Mouse (Mus musculus) myocyte (in vitro differentiated cells): ENCODE measurements around the gene Abce1.

Experiments used
- E2F4 ChIP-seq: IDR thresholded peaks from one replicate; pipeline ENCODE4 v1.6.1; 2011; ENCODE audit warnings: mild to moderate bottlenecking, control low read depth, moderate library complexity; ENCODE audit not compliant: insufficient read depth
- MAX ChIP-seq: IDR thresholded peaks from one replicate; pipeline ENCODE4 v1.6.1; 2011; ENCODE audit warnings: low read depth, mild to moderate bottlenecking, control low read depth
- MYOG ChIP-seq, 3 experiments: IDR thresholded peaks; one replicate each; pipeline ENCODE4 v1.6.1; 2011; ENCODE audit warnings: control low read depth in 2 of 3, low read depth in 2 of 3, mild to moderate bottlenecking in 2 of 3; ENCODE audit not compliant: insufficient read length in 2 of 3, control insufficient read depth in 1 of 3, insufficient read depth in 1 of 3
- POLR2A ChIP-seq: IDR thresholded peaks from one replicate; pipeline ENCODE4 v1.6.1; 2011; ENCODE audit warnings: low read depth, mild to moderate bottlenecking, control low read depth, moderate library complexity; ENCODE audit not compliant: insufficient read length
- USF1 ChIP-seq: IDR thresholded peaks from one replicate; pipeline ENCODE4 v1.6.1; 2011; ENCODE audit warnings: low read depth, mild to moderate bottlenecking, control low read depth, moderate library complexity

DNA sequence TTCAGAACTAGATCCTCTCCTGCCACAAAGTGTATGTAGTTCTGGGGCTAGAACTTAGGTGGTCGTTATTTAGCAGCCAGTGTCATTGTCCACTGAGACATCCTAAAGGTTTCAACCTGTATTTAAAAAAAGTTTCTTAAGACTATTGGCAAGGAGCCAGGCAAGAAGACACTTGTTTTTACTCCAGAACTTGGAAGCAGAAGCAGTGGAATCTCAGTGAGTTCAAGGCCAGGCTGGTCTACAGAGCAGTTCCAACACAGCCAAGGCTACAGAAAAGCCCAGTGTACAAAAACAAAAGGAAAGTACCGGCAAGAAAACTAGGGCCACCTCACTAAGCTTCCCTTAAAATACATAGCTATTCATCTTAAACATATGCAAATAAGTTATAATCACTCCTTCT is 19.0 kb downstream of the Abce1 start:
- TF ChIP-seq POLR2A: no peak
- TF ChIP-seq E2F4: no peak
- no peak for TF ChIP-seq MAX
- TF ChIP-seq USF1: no peak
- no peak for TF ChIP-seq MYOG (IDR thresholded peaks at IDR 0.05; ENCODE audit: control insufficient read depth in 1 of 3, insufficient read depth in 1 of 3, insufficient read length in 2 of 3, low read depth in 2 of 3)
